Mouse (Mus musculus) cortical plate, adult 2 months (tissue): ENCODE data around the gene Tgm1.

Experiments used
- CTCF ChIP-seq: fragments of 200-500 bp; IDR thresholded peaks from 2 replicates; pipeline ENCODE4 v1.5.1; 2011; ENCODE audit warnings: mild to moderate bottlenecking, control low read depth, low read length; ENCODE audit not compliant: insufficient read depth; ENCODE audit errors: extremely low read depth
- POLR2A ChIP-seq: fragments of 200-500 bp; IDR thresholded peaks from 2 replicates; pipeline ENCODE4 v1.6.1; 2011; ENCODE audit warnings: mild to moderate bottlenecking, low read length, control low read depth; ENCODE audit not compliant: insufficient read depth; ENCODE audit errors: extremely low read depth

GRCm38 (mm10) chr14:55737086-55737687, 23.5 kb upstream of the Tgm1 start:
- no peak for TF ChIP-seq CTCF
- TF ChIP-seq POLR2A = no peak
